In genomic region chr1:34150416-34151093, GRCm38 (mm10) we compare ENCODE assay signal across 8 mouse cellular contexts.
A peak's percentile ranks its signal among the peaks of the same experiment; 100 is the strongest.
DNase-seq lines count a peak whose midpoint lies in the region; ATAC-seq lines count a peak whose summit lies in the region.

No protein-coding gene starts in this region.

- H3K36me3 ChIP-seq in limb, embryonic 12.5 days, result no peaks in the 10 kb centered on the region
- H3K36me3 ChIP-seq in limb, embryonic 10.5 days, result 0 out of 2 replicates have a peak, but pooled peaks cover 2% of the 10 kb centered on the region
- no peaks in the 10 kb centered on the region for H3K36me3 ChIP-seq in embryonic facial prominence, embryonic 15.5 days
- no peaks in the 10 kb centered on the region for H3K36me3 ChIP-seq in hindbrain, embryonic 11.5 days (ENCODE audit: control insufficient read depth, insufficient read depth, low read length)
- H3K36me3 ChIP-seq in neural tube, embryonic 15.5 days, result 0 out of 2 replicates have a peak, but pooled peaks cover 3% of the 10 kb centered on the region

- H3K27me3 ChIP-seq in limb, embryonic 12.5 days, result no peaks in the 10 kb centered on the region
- no peaks in the 10 kb centered on the region for H3K27me3 ChIP-seq in limb, embryonic 10.5 days (ENCODE audit: low read depth, poor library complexity, severe bottlenecking)
- no peaks in the 10 kb centered on the region for H3K27me3 ChIP-seq in embryonic facial prominence, embryonic 15.5 days
- no peaks in the 10 kb centered on the region for H3K27me3 ChIP-seq in hindbrain, embryonic 11.5 days (ENCODE audit: control insufficient read depth, insufficient read depth, low read length)
- H3K27me3 ChIP-seq in neural tube, embryonic 15.5 days (replicated peaks), result no peaks in the 10 kb centered on the region

- H3K4me1 ChIP-seq in limb, embryonic 12.5 days (replicated peaks), result peaks cover 8% of the 10 kb centered on the region
- H3K4me1 ChIP-seq in limb, embryonic 10.5 days, result no peaks in the 10 kb centered on the region
- peaks cover 7% of the 10 kb centered on the region; the same call in 1 of the 2 replicates for H3K4me1 ChIP-seq in embryonic facial prominence, embryonic 15.5 days
- no peaks in the 10 kb centered on the region for H3K4me1 ChIP-seq in hindbrain, embryonic 11.5 days (replicated peaks; ENCODE audit: control insufficient read depth, insufficient read depth, low read length)
- H3K4me1 ChIP-seq in neural tube, embryonic 15.5 days, result 0 out of 2 replicates have a peak, but pooled peaks cover 3% of the 10 kb centered on the region

- peak overlapping the region; percentile 87 for H3K27ac ChIP-seq in limb, embryonic 12.5 days
- no peak overlapping the region for H3K27ac ChIP-seq in limb, embryonic 10.5 days
- H3K27ac ChIP-seq in embryonic facial prominence, embryonic 15.5 days (replicated peaks), result peak overlapping the region; percentile 78
- H3K27ac ChIP-seq in hindbrain, embryonic 11.5 days (ENCODE audit: low read depth, low read length), result peak overlapping the region; percentile 42; the same call in 1 of the 2 replicates
- 0 out of 2 replicates have a peak overlapping the region, but pooled peaks have one; percentile 7 for H3K27ac ChIP-seq in neural tube, embryonic 15.5 days (replicated peaks)

- H3K9ac ChIP-seq in limb, embryonic 12.5 days (replicated peaks), result no peak overlapping the region
- no peak overlapping the region for H3K9ac ChIP-seq in embryonic facial prominence, embryonic 15.5 days
- H3K9ac ChIP-seq in hindbrain, embryonic 11.5 days (ENCODE audit: low read depth, low read length), result no peak overlapping the region
- no peak overlapping the region for H3K9ac ChIP-seq in neural tube, embryonic 15.5 days (replicated peaks)

- H3K4me2 ChIP-seq in limb, embryonic 12.5 days, result no peak overlapping the region
- no peak overlapping the region for H3K4me2 ChIP-seq in embryonic facial prominence, embryonic 15.5 days (replicated peaks)
- H3K4me2 ChIP-seq in hindbrain, embryonic 11.5 days (replicated peaks; ENCODE audit: low read depth, low read length), result no peak overlapping the region
- H3K4me2 ChIP-seq in neural tube, embryonic 15.5 days, result no peak overlapping the region

- no peaks in the 10 kb centered on the region for H3K9me3 ChIP-seq in limb, embryonic 12.5 days
- no peaks in the 10 kb centered on the region for H3K9me3 ChIP-seq in limb, embryonic 10.5 days (replicated peaks)
- no peaks in the 10 kb centered on the region for H3K9me3 ChIP-seq in embryonic facial prominence, embryonic 15.5 days (replicated peaks)
- H3K9me3 ChIP-seq in hindbrain, embryonic 11.5 days (ENCODE audit: control insufficient read depth, low read length), result no peaks in the 10 kb centered on the region
- H3K9me3 ChIP-seq in neural tube, embryonic 15.5 days (replicated peaks), result no peaks in the 10 kb centered on the region

- H3K4me3 ChIP-seq in limb, embryonic 12.5 days (replicated peaks), result no peak overlapping the region
- no peak overlapping the region for H3K4me3 ChIP-seq in limb, embryonic 10.5 days
- no peak overlapping the region for H3K4me3 ChIP-seq in embryonic facial prominence, embryonic 15.5 days (replicated peaks)
- no peak overlapping the region for H3K4me3 ChIP-seq in hindbrain, embryonic 11.5 days (ENCODE audit: low read depth, low read length)
- no peak overlapping the region for H3K4me3 ChIP-seq in neural tube, embryonic 15.5 days (replicated peaks)

- DNase-seq in limb, embryonic 10.5 days (ENCODE audit: low spot score), result no peak
- DNase-seq in hindbrain, embryonic 11.5 days (ENCODE audit: low spot score), result no peak
- DNase-seq in left cerebral cortex, adult 8-10 months (ENCODE audit: low spot score in 2 of 2), result no peak
- no peak for DNase-seq in thymus, postnatal 0 days (ENCODE audit: low spot score)
- DNase-seq in urinary bladder, postnatal 25 days (ENCODE audit: low spot score), result no peak

- WGBS in limb, embryonic 12.5 days, result 54% methylated on average over 10 of the region's 10 CpGs
- WGBS in limb, embryonic 10.5 days, result 84% methylated on average over 10 of the region's 10 CpGs
- 22% methylated on average over 10 of the region's 10 CpGs for WGBS in embryonic facial prominence, embryonic 15.5 days
- WGBS in hindbrain, embryonic 11.5 days, result 52% methylated on average over 10 of the region's 10 CpGs
- WGBS in neural tube, embryonic 15.5 days, result 27% methylated on average over 10 of the region's 10 CpGs

- peak; percentile 54; the same call in 1 of the 2 replicates for ATAC-seq in limb, embryonic 12.5 days (ENCODE audit: insufficient number of reproducible peaks, insufficient read depth, low FRiP score, low TSS enrichment, low read depth)
- ATAC-seq in embryonic facial prominence, embryonic 15.5 days (ENCODE audit: insufficient number of reproducible peaks, low FRiP score, low TSS enrichment, low read depth), result peak; percentile 80
- no peak; the same call in 1 of the 2 replicates for ATAC-seq in hindbrain, embryonic 11.5 days (ENCODE audit: low FRiP score)
- peak; percentile 30; the same call in 1 of the 2 replicates for ATAC-seq in neural tube, embryonic 15.5 days (ENCODE audit: low FRiP score)
